Mouse (Mus musculus) E14TG2a.4 (cell line): Measurements from ENCODE around the gene Mid1.

Experiments
- CTCF ChIP-seq: conservative IDR thresholded peaks from 2 replicates; pipeline ENCODE4 v1.5.1; 2014; ENCODE audit warnings: low read length
- NANOG ChIP-seq: IDR thresholded peaks from 2 replicates; pipeline ENCODE4 v1.6.1; 2014; ENCODE audit warnings: borderline replicate concordance, low read length, mixed read lengths
- POU5F1 ChIP-seq: IDR thresholded peaks from 2 replicates; pipeline ENCODE4 v1.6.1; 2014; ENCODE audit warnings: low read length, borderline replicate concordance

GRCm38 (mm10) chrX:169923417-169923816, 238.4 kb downstream of the Mid1 start:
- TF ChIP-seq CTCF (no peak), POU5F1 (no peak), NANOG (no peak)
